Mouse (Mus musculus): ENCODE data around the gene Gm20388. TPM values are rescaled to one million over a fixed set of nuclear protein-coding genes. Genes with fewer than 3 reads are reported as not detected.

The Gm20388 gene
- polyA plus RNA-seq, 1 experiment = 28.1 TPM

DNA sequence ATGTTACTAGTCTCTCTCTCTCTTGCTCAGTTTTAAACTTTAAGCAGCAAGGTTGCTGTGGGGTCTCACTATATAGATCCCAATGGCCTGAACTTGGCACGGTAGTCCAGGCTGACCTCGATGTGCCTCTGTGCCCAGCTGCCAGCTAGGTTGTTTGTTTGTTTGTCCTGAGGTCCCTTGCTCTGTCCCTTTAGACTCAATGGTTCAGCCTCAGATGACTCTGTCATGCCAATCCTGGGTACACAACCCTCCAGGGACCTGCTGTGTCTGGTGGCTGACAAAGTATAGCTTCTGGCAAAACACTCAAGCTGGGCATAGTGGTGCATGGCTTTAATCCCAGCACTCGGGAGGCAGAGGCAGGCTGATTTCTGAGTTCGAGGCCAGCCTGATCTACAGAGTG is 337.8 kb downstream of the Gm20388 start:
- no peaks in the 10 kb centered on the region for H3K36me3 ChIP-seq (ENCODE audit: control insufficient read depth, insufficient read depth, low read length, poor library complexity, severe bottlenecking)
- TF ChIP-seq CTCF (IDR thresholded peaks at IDR 0.05; ENCODE audit: low read depth, low read length) (no peak), EP300 (IDR thresholded peaks at IDR 0.05; ENCODE audit: insufficient read depth, low read depth, low read length) (no peak), POLR2A (IDR thresholded peaks at IDR 0.05; ENCODE audit: insufficient read depth, low read length) (no peak)
- no peaks in the 10 kb centered on the region for H3K4me1 ChIP-seq (ENCODE audit: control insufficient read depth, insufficient read depth, low read length)
- H3K9ac ChIP-seq (ENCODE audit: low read depth, poor library complexity, severe bottlenecking) = no peak overlapping the region
- no peaks in the 10 kb centered on the region for H3K9me3 ChIP-seq (replicated peaks; ENCODE audit: control insufficient read depth, insufficient read depth, low read length, poor library complexity, severe bottlenecking)
- H3K27ac ChIP-seq (ENCODE audit: insufficient read depth, low read length) = no peak overlapping the region
- no peak overlapping the region for H3K4me3 ChIP-seq (ENCODE audit: low read depth, low read length)
- H3K27me3 ChIP-seq (ENCODE audit: control insufficient read depth, insufficient read depth, low read length, poor library complexity, severe bottlenecking) = no peaks in the 10 kb centered on the region

DNA sequence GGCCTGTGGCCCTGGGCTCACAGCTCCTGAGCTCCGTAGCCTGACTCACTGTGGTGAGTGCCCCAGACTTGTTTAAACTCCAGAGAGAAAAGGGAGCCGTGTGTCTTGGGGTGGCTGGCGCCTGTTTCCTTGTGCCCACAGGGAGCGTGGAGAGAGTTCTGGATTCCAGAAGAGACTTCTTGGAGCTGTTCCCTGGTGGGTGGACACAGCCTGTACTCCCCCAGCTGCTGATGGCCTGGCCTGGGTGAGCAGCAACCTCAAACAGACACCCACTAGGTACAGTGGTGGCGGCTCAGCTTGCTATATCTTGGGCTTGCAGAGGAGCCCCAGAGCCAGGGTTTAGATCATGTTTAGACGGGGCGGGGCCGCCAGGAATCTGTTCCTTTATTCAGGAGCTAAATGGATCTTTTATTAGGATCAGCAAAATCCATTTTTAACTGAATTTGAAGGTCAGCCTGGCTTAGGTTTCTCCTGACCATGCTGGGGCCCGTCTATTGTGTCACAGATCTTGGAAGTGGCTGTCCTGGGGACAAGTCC is 339.2 kb downstream of the Gm20388 start:
- Histone ChIP-seq H3K4me3 (ENCODE audit: low read depth, low read length) (no peak overlapping the region), H3K27ac (ENCODE audit: insufficient read depth, low read length) (no peak overlapping the region), H3K36me3 (ENCODE audit: control insufficient read depth, insufficient read depth, low read length, poor library complexity, severe bottlenecking) (no peaks in the 10 kb centered on the region), H3K9me3 (replicated peaks; ENCODE audit: control insufficient read depth, insufficient read depth, low read length, poor library complexity, severe bottlenecking) (no peaks in the 10 kb centered on the region), H3K27me3 (ENCODE audit: control insufficient read depth, insufficient read depth, low read length, poor library complexity, severe bottlenecking) (no peaks in the 10 kb centered on the region), H3K4me1 (ENCODE audit: control insufficient read depth, insufficient read depth, low read length) (no peaks in the 10 kb centered on the region), H3K9ac (ENCODE audit: low read depth, poor library complexity, severe bottlenecking) (no peak overlapping the region)
- TF ChIP-seq EP300 (IDR thresholded peaks at IDR 0.05; ENCODE audit: insufficient read depth, low read depth, low read length) (no peak), CTCF (IDR thresholded peaks at IDR 0.05; ENCODE audit: low read depth, low read length) (no peak), POLR2A (IDR thresholded peaks at IDR 0.05; ENCODE audit: insufficient read depth, low read length) (no peak)

DNA sequence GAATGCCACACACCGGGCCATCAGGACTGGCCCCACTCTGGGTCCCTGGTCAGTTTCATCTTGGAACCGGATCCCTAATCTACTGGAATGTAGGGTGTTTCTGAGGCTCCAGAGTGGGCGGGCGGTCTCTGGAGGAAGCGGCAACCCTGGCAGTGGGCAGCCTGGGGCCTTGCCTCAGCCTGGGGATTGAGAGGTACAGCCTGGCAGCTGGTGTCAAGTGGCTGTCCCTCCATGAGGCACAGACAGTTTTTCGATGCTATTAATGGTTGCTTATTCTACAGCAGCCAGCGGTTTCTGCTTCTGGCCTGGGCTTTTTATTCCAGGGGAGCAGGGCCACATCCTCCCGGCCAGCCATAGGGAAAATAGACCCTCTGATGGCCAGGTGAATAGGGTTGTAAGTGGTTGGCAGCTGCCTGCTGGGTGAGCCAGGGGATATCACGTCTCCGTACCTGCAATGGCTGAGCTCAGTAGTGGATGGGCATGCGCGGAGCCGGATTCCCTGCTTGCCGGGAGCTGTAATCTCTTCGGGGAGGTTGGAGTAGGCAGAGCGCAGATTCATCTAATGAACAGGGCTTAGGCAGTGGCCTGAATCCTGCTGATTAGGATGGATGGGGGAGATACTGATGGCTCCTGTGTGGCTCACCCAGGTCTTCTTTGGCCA is 340.2 kb downstream of the Gm20388 start:
- Histone ChIP-seq H3K9ac (ENCODE audit: low read depth, poor library complexity, severe bottlenecking) (no peak overlapping the region), H3K4me3 (ENCODE audit: low read depth, low read length) (no peak overlapping the region), H3K36me3 (ENCODE audit: control insufficient read depth, insufficient read depth, low read length, poor library complexity, severe bottlenecking) (no peaks in the 10 kb centered on the region), H3K27me3 (ENCODE audit: control insufficient read depth, insufficient read depth, low read length, poor library complexity, severe bottlenecking) (no peaks in the 10 kb centered on the region), H3K9me3 (replicated peaks; ENCODE audit: control insufficient read depth, insufficient read depth, low read length, poor library complexity, severe bottlenecking) (no peaks in the 10 kb centered on the region), H3K4me1 (ENCODE audit: control insufficient read depth, insufficient read depth, low read length) (peaks cover 6% of the 10 kb centered on the region), H3K27ac (ENCODE audit: insufficient read depth, low read length) (no peak overlapping the region)
- no peak for TF ChIP-seq POLR2A (IDR thresholded peaks at IDR 0.05; ENCODE audit: insufficient read depth, low read length)
- no peak for TF ChIP-seq EP300 (IDR thresholded peaks at IDR 0.05; ENCODE audit: insufficient read depth, low read depth, low read length)
- TF ChIP-seq CTCF (IDR thresholded peaks at IDR 0.05; ENCODE audit: low read depth, low read length) = no peak

DNA sequence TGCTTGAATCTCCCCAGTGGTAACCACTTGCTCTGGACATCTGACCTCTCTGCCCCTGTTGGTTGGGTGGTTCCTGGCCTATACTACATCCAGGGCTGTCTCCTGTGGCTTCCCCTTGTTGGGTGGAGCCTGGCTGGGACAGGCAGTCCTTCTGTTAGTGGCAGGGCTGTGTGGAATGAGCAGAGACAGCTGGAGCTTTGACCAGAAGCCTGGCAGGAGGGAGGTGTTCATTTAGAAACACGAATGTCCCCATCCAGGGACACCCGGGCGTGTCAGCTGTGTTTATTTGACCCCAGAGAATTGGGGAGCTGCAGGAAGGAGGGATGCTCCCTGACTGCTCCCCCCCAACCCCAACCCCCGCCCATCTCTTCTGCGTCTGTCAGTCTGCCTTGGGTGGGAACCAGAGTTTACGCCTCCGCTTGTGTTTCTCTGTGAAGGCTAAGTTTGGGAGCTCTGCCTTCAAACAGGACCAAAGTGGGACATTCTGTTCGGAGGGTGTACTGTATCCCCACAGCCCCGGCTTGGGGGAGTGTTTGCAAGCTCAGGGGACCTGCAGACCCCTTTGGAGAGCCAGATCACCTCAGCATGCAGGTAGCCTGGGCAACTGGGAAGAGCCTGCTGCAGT is 340.9 kb downstream of the Gm20388 start:
- Histone ChIP-seq H3K4me1 (ENCODE audit: control insufficient read depth, insufficient read depth, low read length) (peaks cover 6% of the 10 kb centered on the region), H3K27ac (ENCODE audit: insufficient read depth, low read length) (no peak overlapping the region), H3K27me3 (ENCODE audit: control insufficient read depth, insufficient read depth, low read length, poor library complexity, severe bottlenecking) (no peaks in the 10 kb centered on the region)

DNA sequence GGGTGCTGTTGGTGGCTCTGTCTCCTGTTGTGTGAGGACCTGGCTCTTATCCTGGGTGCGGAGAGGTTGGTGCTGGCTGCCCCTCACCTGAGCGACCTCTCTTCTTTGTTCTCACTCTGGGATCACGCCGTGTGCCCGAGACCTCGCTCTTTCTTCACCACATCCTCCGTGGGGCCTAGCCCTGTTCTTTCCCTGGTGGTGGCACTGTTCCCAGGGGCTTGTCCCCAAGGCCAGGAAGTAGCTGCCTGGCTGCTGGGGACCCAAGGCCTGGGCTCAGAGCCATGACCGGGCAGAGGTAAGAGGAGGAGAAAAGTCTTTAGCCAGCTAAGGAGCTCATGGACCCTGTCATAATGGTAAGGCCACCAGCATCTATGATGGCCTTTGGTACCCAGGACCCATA is 343.0 kb downstream of the Gm20388 start:
- H3K27me3 ChIP-seq (ENCODE audit: control insufficient read depth, insufficient read depth, low read length, poor library complexity, severe bottlenecking) = no peaks in the 10 kb centered on the region
- no peak for TF ChIP-seq CTCF (IDR thresholded peaks at IDR 0.05; ENCODE audit: low read depth, low read length)
- TF ChIP-seq EP300 (IDR thresholded peaks at IDR 0.05; ENCODE audit: insufficient read depth, low read depth, low read length) = no peak
- no peak for TF ChIP-seq POLR2A (IDR thresholded peaks at IDR 0.05; ENCODE audit: insufficient read depth, low read length)
- no peaks in the 10 kb centered on the region for H3K9me3 ChIP-seq (replicated peaks; ENCODE audit: control insufficient read depth, insufficient read depth, low read length, poor library complexity, severe bottlenecking)
- no peaks in the 10 kb centered on the region for H3K36me3 ChIP-seq (ENCODE audit: control insufficient read depth, insufficient read depth, low read length, poor library complexity, severe bottlenecking)
- H3K27ac ChIP-seq (ENCODE audit: insufficient read depth, low read length) = no peak overlapping the region
- no peak overlapping the region for H3K9ac ChIP-seq (ENCODE audit: low read depth, poor library complexity, severe bottlenecking)
- H3K4me1 ChIP-seq (ENCODE audit: control insufficient read depth, insufficient read depth, low read length) = peaks cover 6% of the 10 kb centered on the region
- H3K4me3 ChIP-seq (ENCODE audit: low read depth, low read length) = no peak overlapping the region

More for the DNA sequence above, 340.9 kb downstream of the Gm20388 start:
- Histone ChIP-seq H3K36me3 (ENCODE audit: control insufficient read depth, insufficient read depth, low read length, poor library complexity, severe bottlenecking) (no peaks in the 10 kb centered on the region), H3K9ac (ENCODE audit: low read depth, poor library complexity, severe bottlenecking) (no peak overlapping the region), H3K4me3 (ENCODE audit: low read depth, low read length) (no peak overlapping the region), H3K9me3 (replicated peaks; ENCODE audit: control insufficient read depth, insufficient read depth, low read length, poor library complexity, severe bottlenecking) (no peaks in the 10 kb centered on the region)
- TF ChIP-seq CTCF (IDR thresholded peaks at IDR 0.05; ENCODE audit: low read depth, low read length) (no peak), EP300 (IDR thresholded peaks at IDR 0.05; ENCODE audit: insufficient read depth, low read depth, low read length) (no peak), POLR2A (IDR thresholded peaks at IDR 0.05; ENCODE audit: insufficient read depth, low read length) (no peak)

DNA sequence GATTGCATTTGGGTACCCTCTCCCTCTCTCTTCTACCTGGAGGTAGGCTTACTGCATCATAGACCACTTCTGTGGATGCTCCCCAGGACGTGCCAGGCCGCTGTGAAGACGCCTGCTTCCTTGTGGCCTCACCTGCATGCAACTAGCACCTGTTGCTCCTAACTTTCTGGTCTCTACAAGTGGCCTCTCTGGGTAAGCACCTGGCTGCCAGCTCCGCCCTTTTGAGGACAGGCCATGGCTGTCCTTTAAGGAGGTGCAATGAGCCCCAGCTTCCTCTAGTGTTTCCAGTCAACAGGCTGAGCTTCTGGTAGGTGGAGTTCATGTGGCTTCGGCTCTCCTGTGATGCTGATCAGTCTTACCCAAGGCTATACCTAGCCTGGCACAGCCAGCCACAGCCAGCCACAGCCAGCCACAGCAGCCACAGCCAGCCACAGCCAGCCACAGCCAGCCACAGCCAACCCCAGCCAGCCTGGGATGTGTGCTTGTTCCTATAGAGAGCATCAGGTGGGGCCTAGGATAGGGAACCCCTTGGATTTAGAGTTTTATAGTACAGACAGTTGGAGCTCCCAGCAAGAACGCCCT is 344.9 kb downstream of the Gm20388 start:
- no peaks in the 10 kb centered on the region for H3K36me3 ChIP-seq (ENCODE audit: control insufficient read depth, insufficient read depth, low read length, poor library complexity, severe bottlenecking)
- TF ChIP-seq POLR2A (IDR thresholded peaks at IDR 0.05; ENCODE audit: insufficient read depth, low read length) = no peak
- TF ChIP-seq CTCF (IDR thresholded peaks at IDR 0.05; ENCODE audit: low read depth, low read length) = no peak
- TF ChIP-seq EP300 (IDR thresholded peaks at IDR 0.05; ENCODE audit: insufficient read depth, low read depth, low read length) = 0 out of 2 replicates have a peak, but pooled peaks have one; percentile 25
- H3K9ac ChIP-seq (ENCODE audit: low read depth, poor library complexity, severe bottlenecking) = no peak overlapping the region
- H3K4me3 ChIP-seq (ENCODE audit: low read depth, low read length) = no peak overlapping the region
- H3K4me1 ChIP-seq (ENCODE audit: control insufficient read depth, insufficient read depth, low read length) = peaks cover 6% of the 10 kb centered on the region
- H3K9me3 ChIP-seq (replicated peaks; ENCODE audit: control insufficient read depth, insufficient read depth, low read length, poor library complexity, severe bottlenecking) = no peaks in the 10 kb centered on the region
- H3K27me3 ChIP-seq (ENCODE audit: control insufficient read depth, insufficient read depth, low read length, poor library complexity, severe bottlenecking) = no peaks in the 10 kb centered on the region
- H3K27ac ChIP-seq (ENCODE audit: insufficient read depth, low read length) = no peak overlapping the region

Data from ES-Bruce4 (cell line).